Mouse (Mus musculus): ENCODE data around the gene Tob2.

GRCm38 (mm10) chr15:81802941-81803351, 55.6 kb downstream of the Tob2 start:
- TF ChIP-seq CTCF (IDR thresholded peaks at IDR 0.05; ENCODE audit: insufficient read depth, low read depth, low read length) (no peak), POLR2A (IDR thresholded peaks at IDR 0.05; ENCODE audit: insufficient read depth, low read depth, low read length) (no peak)
